Mouse (Mus musculus): Measurements from ENCODE around the gene Git1. TPM values are rescaled to one million over a fixed set of nuclear protein-coding genes. Genes with fewer than 3 reads are reported as not detected.
A peak's percentile ranks its signal among the peaks of the same experiment; 100 is the strongest.

The Git1 gene
- total and polyA plus RNA-seq, 3 experiments: 8.8 to 57.8 (median 28.9) TPM

DNA sequence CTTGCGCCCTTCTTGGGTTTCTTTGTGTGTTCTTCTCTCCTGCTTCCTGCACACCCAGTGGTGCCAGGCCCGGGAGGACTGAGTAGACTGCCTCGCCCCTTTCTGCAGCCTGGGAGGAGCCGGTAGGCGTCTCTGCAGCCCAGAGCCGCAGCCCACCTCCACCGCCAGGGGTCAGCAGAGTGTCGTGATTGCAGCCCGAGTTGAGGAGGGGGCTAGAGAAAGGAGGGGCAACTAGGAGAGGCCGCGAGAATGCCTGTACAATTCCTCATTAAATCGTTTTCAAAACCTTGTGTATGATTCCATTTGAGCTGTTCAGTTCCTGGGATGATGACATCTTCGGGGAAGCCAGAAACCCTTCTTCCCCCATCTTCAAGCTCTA lies 2.2 kb upstream of the Git1 start:
- Histone ChIP-seq H3K27me3 (replicated peaks) (peaks cover 44% of the 10 kb centered on the region), H3K4me2 (ENCODE audit: insufficient read depth, low read depth, poor library complexity, severe bottlenecking) (peak overlapping the region; percentile 90), H3K27ac (ENCODE audit: insufficient read depth, low read depth) (no peak overlapping the region), H3K4me3 (replicated peaks in 1 of 3; ENCODE audit: low read depth in 2 of 3, low read length in 2 of 3, poor library complexity in 1 of 3) (peak overlapping the region; percentile 26 to 84 (median 29)), H3K79me2 (replicated peaks; ENCODE audit: control insufficient read depth, extremely low read depth, insufficient read depth, poor library complexity, severe bottlenecking) (peaks cover 28% of the 10 kb centered on the region), H3K36me3 (replicated peaks in 1 of 2; ENCODE audit: control insufficient read depth in 1 of 2, insufficient read depth in 1 of 2, low read length in 1 of 2) (peaks cover 0 to 7% of the 10 kb centered on the region in 2 experiments), H3K4me1 (ENCODE audit: control insufficient read depth in 1 of 2, insufficient read depth in 2 of 2) (peaks cover 17 to 48% of the 10 kb centered on the region in 2 experiments), H3K9ac (ENCODE audit: insufficient read depth, low read depth) (peak overlapping the region; percentile 95; the same call in 1 of the 2 replicates), H3K9me3 (replicated peaks; ENCODE audit: low read length) (no peaks in the 10 kb centered on the region)
- in situ Hi-C loops (cut with MboI; ENCODE audit: low pct_ligation_motif_present, low pct_unique_long_range_greater_than_20kb, low sequenced_read_pairs) (no loop called here), dilution Hi-C loops (cut with MboI; ENCODE audit: extremely low pct_ligation_motif_present, extremely low pct_unique_long_range_greater_than_20kb, low sequenced_read_pairs) (no loop called here)
- DNase-seq (ENCODE audit: extremely low read depth): peak; percentile 92
- TF ChIP-seq PAX5 (IDR thresholded peaks at IDR 0.05; ENCODE audit: low read length) (no peak), POLR2A (IDR thresholded peaks at IDR 0.05; ENCODE audit: low read depth, low read length) (0 out of 2 replicates have a peak, but pooled peaks have one; percentile 45), JUND (conservative IDR thresholded peaks at IDR 0.05; ENCODE audit: low read depth, low read length) (no peak), CHD1 (IDR thresholded peaks at IDR 0.05; ENCODE audit: low read depth, low read length) (no peak), MAFK (IDR thresholded peaks at IDR 0.05; ENCODE audit: insufficient replicate concordance, low read length) (no peak), NELFE (IDR thresholded peaks at IDR 0.05; ENCODE audit: low read depth, low read length) (peak; percentile 63; the same call in 1 of the 2 replicates), NRF1 (IDR thresholded peaks at IDR 0.05; ENCODE audit: low read depth, low read length) (peak; percentile 30; the same call in 1 of the 2 replicates), MXI1 (IDR thresholded peaks at IDR 0.05; ENCODE audit: low read depth, low read length) (no peak), MAZ (IDR thresholded peaks at IDR 0.05; ENCODE audit: low read depth, low read length) (peak; percentile 100), HCFC1 (IDR thresholded peaks at IDR 0.05; ENCODE audit: low read depth, low read length) (peak; percentile 66), RCOR1 (conservative IDR thresholded peaks at IDR 0.05; ENCODE audit: low read depth, low read length) (no peak), GABPA (IDR thresholded peaks at IDR 0.05; ENCODE audit: insufficient replicate concordance, low read depth, low read length) (no peak), ZC3H11A (IDR thresholded peaks at IDR 0.05; ENCODE audit: low read depth, low read length) (peak; percentile 25; the same call in 1 of the 2 replicates), CTCF (conservative IDR thresholded peaks at IDR 0.05 in 1 of 2, IDR thresholded peaks at IDR 0.05 in 1 of 2; ENCODE audit: low read depth in 2 of 2, low read length in 2 of 2) (peak; percentile 87 to 100), TBP (conservative IDR thresholded peaks at IDR 0.05; ENCODE audit: low read depth, low read length) (0 out of 2 replicates have a peak, but pooled peaks have one; percentile 60), USF1 (IDR thresholded peaks at IDR 0.05; ENCODE audit: low read depth, low read length) (no peak), MEF2A (IDR thresholded peaks at IDR 0.05; ENCODE audit: borderline replicate concordance, low read depth, low read length) (peak; percentile 55; the same call in 1 of the 2 replicates), SMC3 (IDR thresholded peaks at IDR 0.05; ENCODE audit: low read depth, low read length) (peak; percentile 93), BHLHE40 (IDR thresholded peaks at IDR 0.05; ENCODE audit: low read depth, low read length) (no peak), TCF12 (IDR thresholded peaks at IDR 0.05; ENCODE audit: low read depth, low read length) (peak; percentile 61), ETS1 (conservative IDR thresholded peaks at IDR 0.05; ENCODE audit: low read depth, low read length) (no peak), CHD2 (IDR thresholded peaks at IDR 0.05; ENCODE audit: low read length) (peak; percentile 46; the same call in 1 of the 2 replicates), ZKSCAN1 (IDR thresholded peaks at IDR 0.05; ENCODE audit: borderline replicate concordance, low read depth, low read length) (no peak), UBTF (IDR thresholded peaks at IDR 0.05; ENCODE audit: low read depth, low read length) (0 out of 2 replicates have a peak, but pooled peaks have one; percentile 71), MAX (IDR thresholded peaks at IDR 0.05; ENCODE audit: low read length) (no peak), ELF1 (IDR thresholded peaks at IDR 0.05; ENCODE audit: low read depth, low read length) (peak; percentile 71), SIN3A (IDR thresholded peaks at IDR 0.05; ENCODE audit: low read length) (peak; percentile 84), ZNF384 (IDR thresholded peaks at IDR 0.05; ENCODE audit: low read depth, low read length) (peak; percentile 19; the same call in 1 of the 2 replicates), IRF4 (IDR thresholded peaks at IDR 0.05; ENCODE audit: low read depth, low read length) (peak; percentile 74; the same call in 1 of the 2 replicates), RAD21 (IDR thresholded peaks at IDR 0.05; ENCODE audit: low read depth, low read length) (peak; percentile 93), JUN (IDR thresholded peaks at IDR 0.05; ENCODE audit: insufficient read depth, low read depth, low read length) (no peak), POLR2AphosphoS2 (IDR thresholded peaks at IDR 0.05; ENCODE audit: low read depth, low read length) (no peak), ZMIZ1 (IDR thresholded peaks at IDR 0.05; ENCODE audit: low read depth, low read length) (no peak), KAT2A (IDR thresholded peaks at IDR 0.05; ENCODE audit: insufficient replicate concordance, low read length) (no peak), E2F4 (IDR thresholded peaks at IDR 0.05; ENCODE audit: insufficient replicate concordance, low read depth, low read length) (no peak), USF2 (conservative IDR thresholded peaks at IDR 0.05; ENCODE audit: low read depth, low read length) (no peak), EP300 (IDR thresholded peaks at IDR 0.05; ENCODE audit: low read length) (no peak), MYC (IDR thresholded peaks at IDR 0.05; ENCODE audit: low read depth, low read length) (no peak)

Data from CH12.LX (cell line).